Mouse (Mus musculus) granulocyte monocyte progenitor cell, adult 5-6 weeks (primary cell): ENCODE measurements around the gene Aebp1. TPM values are rescaled to one million over a fixed set of nuclear protein-coding genes. Genes with fewer than 3 reads are reported as not detected.

ENCODE experiments used
- ATAC-seq: replicated peaks from 2 replicates; pipeline ENCODE4 v1.8.0; 2016; ENCODE audit warnings: mild to moderate bottlenecking, moderate TSS enrichment, inconsistent platforms; ENCODE audit not compliant: poor library complexity, severe bottlenecking
- total RNA-seq, 2 experiments: library from RNA; stranded (forward) in 1 of 2; stranded (reverse) in 1 of 2; fragments of 200-712, 200-1000 nt in 1 of 2; fragments of >200 nt in 1 of 2; fragmentation: Nextera tagmentation in 1 of 2; gene quantifications; 2 replicates each; pipeline ENCODE4 v1.2.3; 2014 to 2017

Aebp1 gene
- total RNA-seq, 2 experiments from 2014 or later, result not detected

GRCm38 (mm10) chr11:5852314-5852713 lies 9.4 kb upstream of the Aebp1 start:
- no peak for ATAC-seq

GRCm38 (mm10) chr11:5855481-5855880 lies 6.3 kb upstream of the Aebp1 start:
- no peak for ATAC-seq

GRCm38 (mm10) chr11:5855902-5856301 lies 5.8 kb upstream of the Aebp1 start:
- ATAC-seq, result no peak

- ATAC-seq, result no peak
Observed at GRCm38 (mm10) chr11:5856479-5857130, 5.1 kb upstream of the Aebp1 start.

GRCm38 (mm10) chr11:5858723-5859122 lies 3.0 kb upstream of the Aebp1 start:
- no peak for ATAC-seq

GRCm38 (mm10) chr11:5859883-5860550 lies 1.7 kb upstream of the Aebp1 start:
- no peak for ATAC-seq

GRCm38 (mm10) chr11:5860639-5861038 lies 1.1 kb upstream of the Aebp1 start:
- no peak for ATAC-seq

- ATAC-seq, result no peak
Observed at GRCm38 (mm10) chr11:5862394-5863105, 803 bp downstream of the Aebp1 start.

- ATAC-seq, result no peak
Observed at GRCm38 (mm10) chr11:5867196-5867595, 5.4 kb downstream of the Aebp1 start.

GRCm38 (mm10) chr11:5868324-5868723 lies 6.6 kb downstream of the Aebp1 start:
- no peak for ATAC-seq

GRCm38 (mm10) chr11:5869331-5869730 lies 7.6 kb downstream of the Aebp1 start:
- ATAC-seq, result no peak

GRCm38 (mm10) chr11:5870069-5870468 lies 8.3 kb downstream of the Aebp1 start:
- no peak for ATAC-seq

GRCm38 (mm10) chr11:5872707-5873106 lies 11.0 kb downstream of the Aebp1 start:
- no peak for ATAC-seq

GRCm38 (mm10) chr11:5873192-5873591 lies 11.4 kb downstream of the Aebp1 start:
- no peak for ATAC-seq

- ATAC-seq, result no peak
Observed at GRCm38 (mm10) chr11:5877421-5877820, 15.7 kb downstream of the Aebp1 start.

- peak; percentile 93 for ATAC-seq
Observed at GRCm38 (mm10) chr11:5877921-5878526, 16.3 kb downstream of the Aebp1 start, which contains the start of gene Pold2. Pold2 (minus strand) TSS chr11:5878292.

- no peak for ATAC-seq
Observed at GRCm38 (mm10) chr11:5878661-5879060, 16.9 kb downstream of the Aebp1 start.

GRCm38 (mm10) chr11:5879905-5880304 lies 18.2 kb downstream of the Aebp1 start:
- ATAC-seq, result peak; percentile 36; the same call in 1 of the 2 replicates

- ATAC-seq, result peak; percentile 33
Observed at GRCm38 (mm10) chr11:5882518-5882917, 20.8 kb downstream of the Aebp1 start.

GRCm38 (mm10) chr11:5886187-5886586 lies 24.4 kb downstream of the Aebp1 start:
- ATAC-seq, result peak; percentile 60

GRCm38 (mm10) chr11:5887250-5887649 lies 25.5 kb downstream of the Aebp1 start:
- no peak for ATAC-seq
